Comparison of ENCODE assay signal across 15 mouse cellular contexts in genomic region chr2:103461210-103461609, GRCm38 (mm10). TPM values are rescaled to one million over a fixed set of nuclear protein-coding genes. Genes with fewer than 3 reads are reported as not detected.
DNase-seq lines count a peak whose midpoint lies in the region; ATAC-seq and TF ChIP-seq lines count a peak whose summit lies in the region.
"Had no signal": no experiment of that assay in that cellular context is flagged by ENCODE, and none has a peak within 500 bp of the region (broad histone marks: within the 10 kb centered on the region; RNA-seq: fewer than 3 reads in every experiment).

No protein-coding gene starts in this region.

- no peak for DNase-seq in heart, adult 11 months
- peak; percentile 19 for DNase-seq in thymus, postnatal 0 days (ENCODE audit: low spot score)
- no peak for DNase-seq in thymus, postnatal 36 days
- DNase-seq in stomach, postnatal 0 days (ENCODE audit: low spot score): peak; percentile 32
- DNase-seq in frontal cortex, postnatal 14 days (ENCODE audit: low spot score in 2 of 2): no peak
- no peak for DNase-seq in left cerebral cortex, postnatal 25 days (ENCODE audit: low spot score in 2 of 2)
- DNase-seq: adrenal gland, postnatal 36 days; cerebellum, adult 8-10 months; retina, postnatal 1 day had no signal

- intact Hi-C loops in left cerebral cortex, postnatal 25 days (cut with DNase I): no loop called here

- H3K36me3 ChIP-seq in heart, embryonic 12.5 days: peaks cover 83% of the 10 kb centered on the region
- peaks cover 75% of the 10 kb centered on the region for H3K36me3 ChIP-seq in limb, embryonic 12.5 days
- peaks cover 23% of the 10 kb centered on the region for H3K36me3 ChIP-seq in stomach, postnatal 0 days (ENCODE audit: control insufficient read depth, insufficient read depth, low read length)

- H3K4me3 ChIP-seq in heart, embryonic 12.5 days: no peak overlapping the region
- no peak overlapping the region for H3K4me3 ChIP-seq in limb, embryonic 12.5 days (replicated peaks)
- H3K4me3 ChIP-seq in stomach, postnatal 0 days (ENCODE audit: low read depth, low read length): no peak overlapping the region
- H3K4me3 ChIP-seq: heart, embryonic 15.5 days had no signal

- 67% methylated on average over 8 of the region's 8 CpGs for WGBS in heart, embryonic 12.5 days
- WGBS in limb, embryonic 12.5 days: 45% methylated on average over 8 of the region's 8 CpGs
- 70% methylated on average over 8 of the region's 8 CpGs for WGBS in stomach, postnatal 0 days

- H3K9ac ChIP-seq in heart, embryonic 12.5 days: no peak overlapping the region
- no peak overlapping the region for H3K9ac ChIP-seq in limb, embryonic 12.5 days (replicated peaks)
- H3K9ac ChIP-seq in stomach, postnatal 0 days (ENCODE audit: low read length): no peak overlapping the region
- H3K9ac ChIP-seq: heart, embryonic 15.5 days had no signal

- no peaks in the 10 kb centered on the region for H3K4me1 ChIP-seq in heart, embryonic 12.5 days (replicated peaks)
- peaks cover 18% of the 10 kb centered on the region for H3K4me1 ChIP-seq in limb, embryonic 12.5 days (replicated peaks)
- no peaks in the 10 kb centered on the region for H3K4me1 ChIP-seq in stomach, postnatal 0 days (replicated peaks; ENCODE audit: control insufficient read depth, insufficient read depth)
- H3K4me1 ChIP-seq: heart, embryonic 15.5 days had no signal

- H3K9me3 ChIP-seq in heart, embryonic 12.5 days (replicated peaks): no peaks in the 10 kb centered on the region
- no peaks in the 10 kb centered on the region for H3K9me3 ChIP-seq in limb, embryonic 12.5 days
- no peaks in the 10 kb centered on the region for H3K9me3 ChIP-seq in stomach, postnatal 0 days (ENCODE audit: control insufficient read depth, low read length)
- H3K9me3 ChIP-seq: heart, embryonic 15.5 days had no signal

- no peak overlapping the region for H3K4me2 ChIP-seq in heart, embryonic 12.5 days
- peak overlapping the region; percentile 18 for H3K4me2 ChIP-seq in limb, embryonic 12.5 days
- H3K4me2 ChIP-seq in stomach, postnatal 0 days (replicated peaks; ENCODE audit: low read depth): no peak overlapping the region
- H3K4me2 ChIP-seq: heart, embryonic 15.5 days had no signal

- peak overlapping the region; percentile 28; the same call in 1 of the 2 replicates for H3K27ac ChIP-seq in heart, embryonic 12.5 days (ENCODE audit: poor library complexity, severe bottlenecking)
- H3K27ac ChIP-seq in limb, embryonic 12.5 days: peak overlapping the region; percentile 86
- peak overlapping the region; percentile 45 for H3K27ac ChIP-seq in stomach, postnatal 0 days (replicated peaks)
- H3K27ac ChIP-seq: heart, embryonic 15.5 days had no signal

- H3K27me3 ChIP-seq in heart, embryonic 12.5 days (replicated peaks): no peaks in the 10 kb centered on the region
- H3K27me3 ChIP-seq in limb, embryonic 12.5 days: no peaks in the 10 kb centered on the region
- no peaks in the 10 kb centered on the region for H3K27me3 ChIP-seq in stomach, postnatal 0 days (ENCODE audit: control insufficient read depth, insufficient read depth, low read length)
- H3K27me3 ChIP-seq: heart, embryonic 15.5 days; Patski had no signal

- no peak for TF ChIP-seq CTCF in stomach, postnatal 0 days (IDR thresholded peaks at IDR 0.05; ENCODE audit: low read depth)

- ATAC-seq in heart, embryonic 12.5 days (ENCODE audit: insufficient number of reproducible peaks, low FRiP score): no peak
- no peak for ATAC-seq in limb, embryonic 12.5 days (ENCODE audit: insufficient number of reproducible peaks, insufficient read depth, low FRiP score, low TSS enrichment, low read depth)
- ATAC-seq in stomach, postnatal 0 days (ENCODE audit: low FRiP score, low TSS enrichment): no peak
- ATAC-seq: Patski had no signal

- no peak for TF ChIP-seq EP300 in stomach, postnatal 0 days (optimal IDR thresholded peaks at IDR 0.05)

RNA-seq across cellular contexts. Expression of gene Cat, which starts 23.8 kb away (rescaled TPM):
- polyA plus RNA-seq in heart, embryonic 12.5 days (2016; fragmentation: Nextera tagmentation; extraction: Ambion mirVana): 87.3 and 89.1 TPM in 2 replicates
- polyA plus RNA-seq in thymus, postnatal 0 days (2015; fragmentation: Nextera tagmentation; extraction: Ambion mirVana): 43.5 and 58.9 TPM in 2 replicates
- polyA plus RNA-seq in limb, embryonic 12.5 days (2016; fragmentation: Nextera tagmentation; extraction: Ambion mirVana): 68.5 and 86.8 TPM in 2 replicates
- 42.2 and 54.1 TPM in 2 replicates for polyA plus RNA-seq in stomach, postnatal 0 days (2015; fragmentation: Nextera tagmentation; extraction: Ambion mirVana)
- 10 to 100 TPM; 42.4 to 45.3 TPM for total RNA-seq in left cerebral cortex, postnatal 25 days (2021)

RNA-seq across cellular contexts. Expression of gene Elf5, which starts 49.7 kb away (rescaled TPM):
- not detected in 2 replicates for polyA plus RNA-seq in heart, embryonic 12.5 days (2016; fragmentation: Nextera tagmentation; extraction: Ambion mirVana)
- 0.09 and 0.23 TPM in 2 replicates for polyA plus RNA-seq in thymus, postnatal 0 days (2015; fragmentation: Nextera tagmentation; extraction: Ambion mirVana)
- polyA plus RNA-seq in limb, embryonic 12.5 days (2016; fragmentation: Nextera tagmentation; extraction: Ambion mirVana): not detected in 2 replicates
- polyA plus RNA-seq in stomach, postnatal 0 days (2015; fragmentation: Nextera tagmentation; extraction: Ambion mirVana): 14.2 and 14.4 TPM in 2 replicates
- 1 to 10 TPM; 1.1 TPM for total RNA-seq in left cerebral cortex, postnatal 25 days (2021)
- total RNA-seq: adrenal gland, postnatal 36 days; monocyte, adult 5-6 weeks had no signal
- polyA plus RNA-seq: Patski; testis, adult 2 months had no signal

Comparison
In these comparisons a context has a peak if more than half of its experiments do, and no peak if none do; other contexts are left out.
1. DNase-seq: peak in thymus, postnatal 0 days (single experiment) and stomach, postnatal 0 days (single experiment); none in heart, adult 11 months (single experiment), thymus, postnatal 36 days (0 of 2), frontal cortex, postnatal 14 days (0 of 2) and left cerebral cortex, postnatal 25 days (0 of 2).
2. H3K27ac ChIP-seq: peak in every context shown above with its lines; median percentile 86 in limb, embryonic 12.5 days; 45 in stomach, postnatal 0 days; 28 in heart, embryonic 12.5 days.
3. RNA of gene Elf5, which starts 49.7 kb away (polyA plus RNA-seq): 14.2 to 14.4 TPM in stomach, postnatal 0 days; 0.09 to 0.23 TPM in thymus, postnatal 0 days, not detected in limb, embryonic 12.5 days and not detected in heart, embryonic 12.5 days; every median in the first group is over 10 times any median in the second.